Mouse (Mus musculus) heart, postnatal 0 days (tissue): ENCODE measurements around the gene Rab10.

Source experiments
- CTCF ChIP-seq: IDR thresholded peaks from 2 replicates; pipeline ENCODE4 v1.5.1; 2016; ENCODE audit warnings: antibody characterized with exemption, control low read depth, low read depth
- EP300 ChIP-seq: IDR thresholded peaks from 2 replicates; pipeline ENCODE4 v1.6.1; 2016; ENCODE audit warnings: antibody characterized with exemption, low read depth

GRCm38 (mm10) chr12:3255435-3255834, 54.3 kb downstream of the Rab10 start:
- no peak for TF ChIP-seq EP300
- TF ChIP-seq CTCF, result no peak
